Mouse (Mus musculus) urinary bladder, postnatal 4 days (tissue): Measurements from ENCODE around the gene Tnfrsf12a.

Source experiments
- DNase-seq, 2 experiments: peaks; one replicate each; pipeline ENCODE4 v3.0.0; 2021 to 2022; ENCODE audit warnings: low spot score in 2 of 2

The Tnfrsf12a gene

GRCm38 (mm10) chr17:23645894-23646293 lies 31.4 kb downstream of the Tnfrsf12a start:
- no peak for DNase-seq

- peak in 1 of 2 experiments; percentile 60 for DNase-seq
These were observed 32.4 kb downstream of the Tnfrsf12a start, which contains the start of gene Mmp25 for GRCm38 (mm10) chr17:23644613-23645495. TSS of gene Mmp25 (minus strand) at chr17:23645277.

GRCm38 (mm10) chr17:23631241-23631640 lies 46.0 kb downstream of the Tnfrsf12a start:
- no peak for DNase-seq

- peak; percentile 75 to 88 for DNase-seq
These were observed 46.9 kb downstream of the Tnfrsf12a start for GRCm38 (mm10) chr17:23630195-23631020.

GRCm38 (mm10) chr17:23627813-23628212 lies 49.5 kb downstream of the Tnfrsf12a start:
- no peak for DNase-seq
